Comparison of ENCODE assay signal across 7 mouse cellular contexts in the genomic region with DNA sequence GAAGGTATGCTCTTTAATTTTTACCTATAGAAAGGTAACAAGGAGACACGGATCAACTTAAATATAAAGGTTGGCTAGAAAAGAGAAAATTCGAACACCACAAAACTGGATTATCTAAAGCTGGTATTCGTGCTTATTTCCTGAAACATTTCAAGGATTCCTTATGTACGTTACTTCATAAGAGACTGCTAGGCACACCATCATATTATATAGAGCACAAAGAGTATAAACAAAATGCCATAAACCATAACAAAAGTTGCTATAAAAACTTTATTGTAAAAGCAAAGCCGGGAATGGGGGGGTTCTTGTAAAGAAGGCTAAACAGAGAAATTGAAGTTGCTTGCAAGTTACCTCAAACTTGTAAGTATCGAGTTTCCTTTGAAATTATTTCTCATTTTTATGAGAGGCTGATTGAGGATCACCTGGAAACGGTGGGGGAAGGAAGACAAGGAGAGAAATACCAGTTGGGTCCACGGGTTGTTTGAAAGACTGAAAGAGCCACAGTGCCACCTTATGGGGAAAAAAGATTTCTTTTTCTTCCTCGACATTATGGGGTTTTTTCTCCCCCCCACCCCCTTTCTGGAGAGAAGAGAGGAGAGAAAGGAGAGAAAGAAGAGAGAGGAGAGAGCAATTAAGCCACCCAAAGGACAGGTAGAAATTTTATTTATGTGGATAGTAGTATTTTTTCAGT. TPM values are rescaled to one million over a fixed set of nuclear protein-coding genes. Genes with fewer than 3 reads are reported as not detected.
A peak's percentile ranks its signal among the peaks of the same experiment; 100 is the strongest.
DNase-seq lines count a peak whose midpoint lies in the region; ATAC-seq lines count a peak whose summit lies in the region.

No protein-coding gene starts in this region.

- DNase-seq in layer of hippocampus, adult 9-10 months (ENCODE audit: low spot score) = peak; percentile 9
- DNase-seq in layer of hippocampus, adult 9-11 months = no peak
- peak; percentile 76 for DNase-seq in NIH3T3 (ENCODE audit: low read depth)
- DNase-seq in embryo, embryonic 10 days (ENCODE audit: low spot score) = peak; percentile 76
- peak; percentile 28 for DNase-seq in retina, adult 2 months (ENCODE audit: low read depth, low spot score)
- DNase-seq in spleen, postnatal 36 days (ENCODE audit: low spot score in 2 of 2) = no peak

- peak overlapping the region; percentile 30; the same call in 1 of the 2 replicates for H3K4me2 ChIP-seq in intestine, embryonic 15.5 days (replicated peaks)

- ATAC-seq in intestine, embryonic 15.5 days = no peak

- no peak overlapping the region for H3K4me3 ChIP-seq in intestine, embryonic 15.5 days (replicated peaks)

- H3K4me1 ChIP-seq in intestine, embryonic 15.5 days (replicated peaks) = peaks cover 4% of the 10 kb centered on the region; the same call in 1 of the 2 replicates

- H3K9ac ChIP-seq in intestine, embryonic 15.5 days = no peak overlapping the region

- no peaks in the 10 kb centered on the region for H3K9me3 ChIP-seq in intestine, embryonic 15.5 days

- no peaks in the 10 kb centered on the region for H3K36me3 ChIP-seq in intestine, embryonic 15.5 days

- no peaks in the 10 kb centered on the region for H3K27me3 ChIP-seq in intestine, embryonic 15.5 days (replicated peaks)

- no peak overlapping the region for H3K27ac ChIP-seq in intestine, embryonic 15.5 days

- 24% methylated on average over 9 of the region's 9 CpGs for WGBS in intestine, embryonic 15.5 days

RNA-seq across cellular contexts. Expression of a gene that starts 25.3 kb away (rescaled TPM):
- 23.0 TPM in 2 replicates for polyA plus RNA-seq in intestine, embryonic 15.5 days (2015; fragmentation: Nextera tagmentation; extraction: Ambion mirVana)

Comparison
In these comparisons a context has a peak if more than half of its experiments do, and no peak if none do; other contexts are left out.
1. DNase-seq: peak in layer of hippocampus, adult 9-10 months (single experiment), NIH3T3 (single experiment), embryo, embryonic 10 days (single experiment) and retina, adult 2 months (single experiment); none in layer of hippocampus, adult 9-11 months (single experiment) and spleen, postnatal 36 days (0 of 2).